Mouse (Mus musculus) lung, embryonic 15.5 days (tissue): Measurements from ENCODE around the gene Atrnl1. TPM values are rescaled to one million over a fixed set of nuclear protein-coding genes. Genes with fewer than 3 reads are reported as not detected.

Experiments used
- ATAC-seq: fragments of 200-750 bp; cut with Nextera tagmentation; 2 replicates; pipeline ENCODE4 v1.8.0; 2017; ENCODE audit warnings: moderate number of reproducible peaks, borderline replicate concordance; ENCODE audit not compliant: low FRiP score, low TSS enrichment; ENCODE audit errors: extremely low read depth
- H3K27ac ChIP-seq: fragments of 300-500 bp; sonication (generic); 2 replicates; pipeline ENCODE4 v1.5.1; 2015; ENCODE audit warnings: moderate library complexity, mild to moderate bottlenecking, inconsistent platforms
- H3K27me3 ChIP-seq: fragments of 300-500 bp; sonication (generic); 2 replicates; pipeline ENCODE4 v1.6.1; 2015; ENCODE audit warnings: inconsistent platforms
- H3K36me3 ChIP-seq: fragments of 300-500 bp; sonication (generic); 2 replicates; pipeline ENCODE4 v1.6.1; 2015; ENCODE audit warnings: inconsistent platforms
- H3K4me1 ChIP-seq: fragments of 300-500 bp; sonication (generic); 2 replicates; pipeline ENCODE4 v1.6.1; 2015; ENCODE audit warnings: inconsistent platforms
- H3K4me2 ChIP-seq: fragments of 300-500 bp; sonication (generic); 2 replicates; pipeline ENCODE4 v1.6.1; 2015; ENCODE audit warnings: inconsistent platforms, mild to moderate bottlenecking, moderate library complexity
- H3K4me3 ChIP-seq: fragments of 300-500 bp; sonication (generic); 2 replicates; pipeline ENCODE4 v1.5.1; 2015; ENCODE audit warnings: mild to moderate bottlenecking, inconsistent platforms
- H3K9ac ChIP-seq: fragments of 300-500 bp; sonication (generic); 2 replicates; pipeline ENCODE4 v1.6.1; 2015; ENCODE audit warnings: inconsistent platforms
- H3K9me3 ChIP-seq: fragments of 300-500 bp; sonication (generic); 2 replicates; pipeline ENCODE4 v1.6.1; 2016; ENCODE audit warnings: inconsistent platforms
- WGBS: fragments of 180-500 bp; shearing (Covaris S2); methylation state at CpG from one replicate; pipeline ENCODE4 v1.1.7; 2015; 5-methylcytosine and 5-hydroxymethylcytosine counted together
- microRNA-seq: library from miRNA; unstranded; fragments of <30 nt; microRNA quantifications from one replicate; pipeline ENCODE4, GENCODE M21; 2016
- polyA plus RNA-seq: library from polyadenylated mRNA; unstranded; fragments of >200 nt; fragmentation: Nextera tagmentation; extraction: Ambion mirVana; gene quantifications from 2 replicates; pipeline ENCODE4 v1.2.1, GENCODE M21; 2015

Atrnl1 gene
- polyA plus RNA-seq, 1 experiment from 2014 or later: 5.3 TPM

DNA sequence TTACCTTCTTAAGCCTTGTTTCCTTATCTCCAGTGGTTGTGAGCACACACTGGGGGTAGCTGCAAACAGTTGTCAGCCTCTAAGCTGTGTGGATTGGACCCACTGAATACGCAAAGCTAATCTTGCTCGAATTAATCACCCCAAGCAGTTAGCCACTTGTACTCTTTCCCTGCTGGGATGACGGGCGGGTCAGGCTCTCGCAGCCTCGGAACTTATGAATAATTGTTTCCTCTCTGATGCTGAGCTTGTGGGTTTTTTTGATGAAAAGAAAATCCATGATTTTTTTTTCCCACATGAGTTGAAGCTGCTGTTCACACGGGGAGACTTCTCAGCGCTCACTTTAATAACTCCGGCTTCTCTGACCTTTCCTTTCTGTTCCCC, 554.8 kb downstream of the Atrnl1 start:
- WGBS: 24% methylated on average over 9 of the region's 9 CpGs
- ATAC-seq: no peak
- Histone ChIP-seq H3K4me3 (no peak overlapping the region), H3K9me3 (no peaks in the 10 kb centered on the region), H3K27me3 (peaks cover 5% of the 10 kb centered on the region; the same call in 1 of the 2 replicates), H3K9ac (no peak overlapping the region), H3K36me3 (no peaks in the 10 kb centered on the region), H3K4me1 (0 out of 2 replicates have a peak, but pooled peaks cover 6% of the 10 kb centered on the region), H3K27ac (no peak overlapping the region), H3K4me2 (peak overlapping the region; percentile 21; the same call in 1 of the 2 replicates)

- WGBS: 52% methylated on average over 6 of the region's 6 CpGs
- no peak for ATAC-seq
- Histone ChIP-seq H3K4me2 (peak overlapping the region; percentile 21; the same call in 1 of the 2 replicates), H3K4me1 (0 out of 2 replicates have a peak, but pooled peaks cover 6% of the 10 kb centered on the region), H3K27me3 (peaks cover 5% of the 10 kb centered on the region; the same call in 1 of the 2 replicates), H3K27ac (no peak overlapping the region), H3K9me3 (no peaks in the 10 kb centered on the region), H3K36me3 (no peaks in the 10 kb centered on the region), H3K9ac (no peak overlapping the region), H3K4me3 (no peak overlapping the region)
Observed at GRCm38 (mm10) chr19:58166147-58166546, 555.3 kb downstream of the Atrnl1 start.

DNA sequence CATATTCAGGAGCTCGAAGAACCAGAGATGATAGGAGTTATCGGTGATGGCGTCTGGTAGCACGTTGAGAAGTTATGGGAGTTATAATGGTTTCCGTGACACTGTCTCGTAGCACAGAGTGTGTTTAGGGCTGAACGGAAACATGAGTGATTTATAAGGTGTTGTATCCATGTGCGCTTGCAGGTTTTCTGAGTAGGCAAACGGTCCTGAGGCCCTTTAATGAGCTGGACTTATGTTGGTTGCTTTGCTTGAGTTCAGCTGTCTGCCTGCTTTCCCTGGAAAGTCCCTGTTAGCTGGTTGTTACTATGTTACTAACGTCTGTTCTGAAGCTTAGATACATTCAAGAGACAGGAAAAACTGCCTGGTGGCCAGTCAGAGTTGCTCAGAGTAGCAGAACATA, 567.6 kb downstream of the Atrnl1 start:
- Histone ChIP-seq H3K27me3 (no peaks in the 10 kb centered on the region), H3K27ac (no peak overlapping the region), H3K4me1 (peaks cover 5% of the 10 kb centered on the region; the same call in 1 of the 2 replicates), H3K4me2 (no peak overlapping the region), H3K9me3 (no peaks in the 10 kb centered on the region), H3K9ac (no peak overlapping the region), H3K36me3 (no peaks in the 10 kb centered on the region), H3K4me3 (no peak overlapping the region)
- ATAC-seq: no peak
- 44% methylated on average over 10 of the region's 10 CpGs for WGBS

- Histone ChIP-seq H3K9me3 (no peaks in the 10 kb centered on the region), H3K4me2 (peak overlapping the region; percentile 20; the same call in 1 of the 2 replicates), H3K27me3 (no peaks in the 10 kb centered on the region), H3K9ac (no peak overlapping the region), H3K4me1 (peaks cover 5% of the 10 kb centered on the region; the same call in 1 of the 2 replicates), H3K27ac (no peak overlapping the region), H3K36me3 (no peaks in the 10 kb centered on the region), H3K4me3 (no peak overlapping the region)
- ATAC-seq: no peak
- WGBS: 17% methylated on average over 5 of the region's 5 CpGs
Observed at GRCm38 (mm10) chr19:58180773-58181172, 569.9 kb downstream of the Atrnl1 start.

Small RNA genes lying within 50 kb of the gene (microRNA-seq; reads per million reads assigned to microRNA genes)
- 1.3 reads per million for gene Mir5623

Other genes with a start within 250 kb of the Atrnl1 start
- gene Trub1, start 158.1 kb upstream of the Atrnl1 start, polyA plus RNA-seq: 23.7 and 24.3 TPM in 2 replicates